14 mouse cellular contexts compared by ENCODE assay signal in the genomic region with DNA sequence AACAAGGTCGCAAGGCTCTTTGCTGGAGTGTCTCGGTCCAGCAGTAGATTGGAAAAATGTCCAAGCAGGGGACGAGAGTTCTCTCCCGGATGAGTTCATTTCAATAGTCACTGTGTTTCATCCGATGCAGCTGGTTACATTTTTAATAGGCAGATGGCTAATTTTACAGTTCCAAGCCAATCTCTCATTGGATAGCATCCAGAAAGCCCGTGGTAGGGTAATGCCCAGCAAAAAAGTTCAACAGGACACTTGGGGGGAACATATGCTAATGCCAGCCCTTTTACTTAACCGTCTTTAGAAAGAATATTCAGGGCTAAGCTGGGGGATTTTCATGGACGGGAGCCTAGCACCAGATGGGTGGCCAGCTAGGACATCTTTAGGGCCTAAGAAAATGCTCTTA.
DNase-seq lines count a peak whose midpoint lies in the region; ATAC-seq lines count a peak whose summit lies in the region.
"Had no signal": no experiment of that assay in that cellular context is flagged by ENCODE, and none has a peak within 500 bp of the region (broad histone marks: within the 10 kb centered on the region; RNA-seq: fewer than 3 reads in every experiment).

No protein-coding gene starts in this region.

- no peak overlapping the region for H3K4me3 ChIP-seq in kidney, embryonic 16.5 days (ENCODE audit: low read length)
- H3K4me3 ChIP-seq in embryonic facial prominence, embryonic 10.5 days, result no peak overlapping the region
- H3K4me3 ChIP-seq in forebrain, embryonic 15.5 days, result no peak overlapping the region
- no peak overlapping the region for H3K4me3 ChIP-seq in midbrain, embryonic 13.5 days (replicated peaks)
- H3K4me3 ChIP-seq in limb, embryonic 10.5 days, result no peak overlapping the region
- H3K4me3 ChIP-seq: heart, embryonic 12.5 days; intestine, embryonic 15.5 days; limb, embryonic 13.5 days had no signal

- ATAC-seq in kidney, embryonic 16.5 days (ENCODE audit: low FRiP score, low TSS enrichment), result no peak
- ATAC-seq in forebrain, embryonic 15.5 days (replicated peaks), result peak; percentile 64; the same call in 1 of the 2 replicates
- ATAC-seq in midbrain, embryonic 13.5 days, result no peak
- ATAC-seq: intestine, embryonic 15.5 days had no signal

- no peak overlapping the region for H3K4me2 ChIP-seq in kidney, embryonic 16.5 days (replicated peaks; ENCODE audit: low read depth, low read length)
- no peak overlapping the region for H3K4me2 ChIP-seq in forebrain, embryonic 15.5 days (replicated peaks)
- H3K4me2 ChIP-seq in midbrain, embryonic 13.5 days (replicated peaks), result 0 out of 2 replicates have a peak overlapping the region, but pooled peaks have one; percentile 2
- H3K4me2 ChIP-seq: heart, embryonic 12.5 days; intestine, embryonic 15.5 days; limb, embryonic 13.5 days had no signal

- H3K9ac ChIP-seq in kidney, embryonic 16.5 days (replicated peaks; ENCODE audit: low read length), result no peak overlapping the region
- no peak overlapping the region for H3K9ac ChIP-seq in forebrain, embryonic 15.5 days (replicated peaks)
- no peak overlapping the region for H3K9ac ChIP-seq in midbrain, embryonic 13.5 days (replicated peaks)
- H3K9ac ChIP-seq: heart, embryonic 12.5 days; intestine, embryonic 15.5 days; limb, embryonic 13.5 days had no signal

- peak; percentile 9 for DNase-seq in kidney, postnatal 14 days
- DNase-seq in embryonic facial prominence, embryonic 10.5 days (ENCODE audit: low spot score), result no peak
- no peak for DNase-seq in adrenal gland, postnatal 14 days
- DNase-seq in MN1 (ENCODE audit: low spot score), result no peak
- no peak for DNase-seq in limb, embryonic 10.5 days (ENCODE audit: low spot score)
- DNase-seq: adrenal gland, postnatal 25 days; lung, adult 18-20 months had no signal

- peaks cover 34% of the 10 kb centered on the region for H3K4me1 ChIP-seq in kidney, embryonic 16.5 days (ENCODE audit: insufficient read depth, low read length)
- peaks cover 26% of the 10 kb centered on the region for H3K4me1 ChIP-seq in embryonic facial prominence, embryonic 10.5 days
- H3K4me1 ChIP-seq in forebrain, embryonic 15.5 days, result peaks cover 39% of the 10 kb centered on the region
- peaks cover 32% of the 10 kb centered on the region for H3K4me1 ChIP-seq in midbrain, embryonic 13.5 days (replicated peaks)
- peaks cover 27% of the 10 kb centered on the region for H3K4me1 ChIP-seq in limb, embryonic 10.5 days
- H3K4me1 ChIP-seq: heart, embryonic 12.5 days had no signal

- 67% methylated on average over 8 of the region's 8 CpGs for WGBS in kidney, embryonic 16.5 days
- WGBS in embryonic facial prominence, embryonic 10.5 days, result 42% methylated on average over 8 of the region's 8 CpGs
- 10% methylated on average over 8 of the region's 8 CpGs for whole genome bisulfite sequencing in forebrain, embryonic 15.5 days
- 8% methylated on average over 8 of the region's 8 CpGs for WGBS in midbrain, embryonic 13.5 days
- WGBS in limb, embryonic 10.5 days, result 71% methylated on average over 8 of the region's 8 CpGs

- H3K27me3 ChIP-seq in kidney, embryonic 16.5 days (ENCODE audit: insufficient read depth, low read length), result no peaks in the 10 kb centered on the region
- peaks cover 8% of the 10 kb centered on the region; the same call in 1 of the 2 replicates for H3K27me3 ChIP-seq in embryonic facial prominence, embryonic 10.5 days (replicated peaks; ENCODE audit: low read depth, poor library complexity, severe bottlenecking)
- H3K27me3 ChIP-seq in forebrain, embryonic 15.5 days, result no peaks in the 10 kb centered on the region
- no peaks in the 10 kb centered on the region for H3K27me3 ChIP-seq in midbrain, embryonic 13.5 days
- peaks cover 13% of the 10 kb centered on the region; the same call in 1 of the 2 replicates for H3K27me3 ChIP-seq in limb, embryonic 10.5 days (ENCODE audit: low read depth, poor library complexity, severe bottlenecking)
- H3K27me3 ChIP-seq: CH12.LX; heart, embryonic 12.5 days; intestine, embryonic 15.5 days had no signal

- H3K9me3 ChIP-seq in kidney, embryonic 16.5 days (ENCODE audit: low read length), result no peaks in the 10 kb centered on the region
- no peaks in the 10 kb centered on the region for H3K9me3 ChIP-seq in embryonic facial prominence, embryonic 10.5 days
- no peaks in the 10 kb centered on the region for H3K9me3 ChIP-seq in forebrain, embryonic 15.5 days
- H3K9me3 ChIP-seq in midbrain, embryonic 13.5 days, result no peaks in the 10 kb centered on the region
- H3K9me3 ChIP-seq in limb, embryonic 10.5 days (replicated peaks), result no peaks in the 10 kb centered on the region
- H3K9me3 ChIP-seq: heart, embryonic 12.5 days; intestine, embryonic 15.5 days; limb, embryonic 13.5 days had no signal

- H3K27ac ChIP-seq in kidney, embryonic 16.5 days (ENCODE audit: low read length), result no peak overlapping the region
- H3K27ac ChIP-seq in embryonic facial prominence, embryonic 10.5 days (replicated peaks), result 0 out of 2 replicates have a peak overlapping the region, but pooled peaks have one; percentile 5
- peak overlapping the region; percentile 70 for H3K27ac ChIP-seq in forebrain, embryonic 15.5 days (replicated peaks)
- peak overlapping the region; percentile 66 for H3K27ac ChIP-seq in midbrain, embryonic 13.5 days
- no peak overlapping the region; the same call in 1 of the 2 replicates for H3K27ac ChIP-seq in limb, embryonic 10.5 days
- H3K27ac ChIP-seq: intestine, embryonic 15.5 days; limb, embryonic 13.5 days had no signal

- no peaks in the 10 kb centered on the region for H3K36me3 ChIP-seq in kidney, embryonic 16.5 days (ENCODE audit: insufficient read depth, low read length)
- no peaks in the 10 kb centered on the region for H3K36me3 ChIP-seq in embryonic facial prominence, embryonic 10.5 days (replicated peaks)
- H3K36me3 ChIP-seq in forebrain, embryonic 15.5 days, result no peaks in the 10 kb centered on the region
- H3K36me3 ChIP-seq in midbrain, embryonic 13.5 days, result no peaks in the 10 kb centered on the region
- H3K36me3 ChIP-seq in limb, embryonic 10.5 days, result no peaks in the 10 kb centered on the region
- H3K36me3 ChIP-seq: heart, embryonic 12.5 days; intestine, embryonic 15.5 days; limb, embryonic 13.5 days had no signal

Comparison
In these comparisons a context has a peak if more than half of its experiments do, and no peak if none do; other contexts are left out.
1. H3K27ac ChIP-seq: peak in embryonic facial prominence, embryonic 10.5 days (single experiment), forebrain, embryonic 15.5 days (single experiment) and midbrain, embryonic 13.5 days (single experiment); none in kidney, embryonic 16.5 days (single experiment) and limb, embryonic 10.5 days (single experiment).